Mouse (Mus musculus) kidney, adult 9 months (tissue): ENCODE measurements around the gene Plxna1.

Experiments
- DNase-seq: peaks from one replicate; pipeline ENCODE4 v3.0.0; 2022

Plxna1 gene

DNA sequence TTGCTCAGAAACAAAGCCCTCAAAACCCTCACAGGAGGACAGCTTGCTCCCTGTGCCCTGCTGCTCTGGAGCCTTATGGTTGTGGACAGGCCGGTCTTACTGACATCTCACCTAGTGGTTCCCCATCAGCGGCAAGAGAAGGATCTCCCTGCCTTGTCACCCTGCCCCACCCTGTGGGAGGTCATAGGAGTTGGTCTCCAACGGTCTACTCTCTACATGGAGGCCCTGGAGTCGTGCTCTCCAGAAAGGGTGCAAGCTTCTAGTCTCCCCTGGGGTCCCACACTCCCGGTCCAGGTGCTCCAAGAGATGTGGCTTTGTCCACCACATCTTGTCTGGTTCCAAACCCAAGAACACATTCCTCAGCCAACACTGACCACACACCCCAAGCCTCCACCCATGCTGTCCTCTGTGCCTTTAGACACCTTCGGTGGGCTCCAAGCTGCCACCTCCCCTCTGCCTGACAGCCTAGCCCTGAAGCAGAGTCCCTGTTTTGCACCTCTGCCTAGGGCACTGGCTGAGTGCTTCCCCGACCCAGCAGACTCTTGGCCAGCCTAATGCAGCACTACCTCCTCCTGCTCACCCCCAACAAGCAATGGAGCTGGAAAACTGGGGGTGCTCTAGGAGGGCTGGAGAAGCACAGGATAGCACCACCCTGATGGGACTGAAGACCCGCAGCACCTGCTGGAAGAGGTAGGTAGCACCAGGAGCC is 1.6 kb downstream of the Plxna1 start:
- no peak for DNase-seq

DNA sequence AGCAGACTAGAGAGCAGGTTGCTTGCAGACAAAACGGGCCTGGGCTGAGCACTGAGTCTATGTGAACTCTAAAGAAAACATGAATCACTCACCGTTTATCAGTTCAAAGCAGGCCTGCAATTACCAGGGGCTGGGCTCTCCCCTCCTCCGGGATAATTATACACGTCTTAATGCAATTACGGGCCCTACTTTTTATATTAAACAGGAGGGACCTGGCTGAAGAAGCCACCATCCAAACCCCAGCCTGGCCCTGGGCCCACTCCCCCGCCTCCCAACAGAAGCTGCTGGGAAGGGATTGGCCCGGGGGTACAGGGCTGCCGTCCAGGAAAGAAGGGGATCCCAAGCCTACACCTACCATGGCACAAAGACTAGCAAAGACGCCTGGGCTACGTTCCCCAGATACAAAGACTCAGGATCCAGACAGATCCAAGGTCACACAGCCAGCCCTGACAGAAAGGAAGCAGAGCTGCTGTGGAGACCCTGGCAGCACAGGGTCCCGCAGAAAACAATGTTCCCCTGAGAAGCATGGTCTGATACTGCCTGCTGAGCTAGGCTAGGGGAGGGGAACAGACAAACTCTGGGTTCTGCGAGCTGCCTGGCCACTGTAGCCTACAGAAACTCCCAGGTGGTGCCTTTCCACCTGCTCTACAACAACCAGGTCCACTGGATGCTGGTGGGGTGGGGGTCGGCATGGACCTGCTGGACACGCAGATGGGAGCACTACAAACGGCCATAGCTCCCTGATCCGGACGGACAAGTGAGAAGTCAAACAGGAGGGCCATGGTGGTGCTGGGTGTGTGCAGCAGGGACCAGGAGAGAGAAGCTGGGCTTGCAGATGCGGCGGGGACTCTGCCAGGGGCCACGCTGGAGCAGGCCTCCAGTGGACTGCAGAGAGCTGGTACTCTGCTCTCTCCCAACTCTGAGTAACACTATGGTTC is 2.4 kb downstream of the Plxna1 start:
- no peak for DNase-seq

DNA sequence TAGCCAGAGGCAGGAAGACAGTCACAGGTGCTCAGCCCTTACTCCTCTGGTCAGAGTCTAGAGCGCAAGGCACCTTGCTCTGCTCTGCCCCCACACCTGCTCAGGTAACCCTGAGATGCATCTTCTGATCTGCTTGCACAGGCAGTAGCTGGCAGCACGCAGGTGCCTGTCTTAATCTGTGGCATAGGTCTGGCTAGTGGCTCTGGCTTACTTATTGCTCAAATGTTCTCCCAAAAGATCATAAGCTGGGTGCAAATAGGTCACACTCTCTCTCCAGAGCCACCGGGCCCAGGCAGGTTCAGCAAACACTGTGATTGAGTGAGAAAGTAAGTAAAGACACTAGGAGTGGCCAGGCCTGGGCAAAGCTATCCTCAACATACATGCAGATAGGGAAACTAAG is 3.2 kb downstream of the Plxna1 start:
- DNase-seq: no peak

DNA sequence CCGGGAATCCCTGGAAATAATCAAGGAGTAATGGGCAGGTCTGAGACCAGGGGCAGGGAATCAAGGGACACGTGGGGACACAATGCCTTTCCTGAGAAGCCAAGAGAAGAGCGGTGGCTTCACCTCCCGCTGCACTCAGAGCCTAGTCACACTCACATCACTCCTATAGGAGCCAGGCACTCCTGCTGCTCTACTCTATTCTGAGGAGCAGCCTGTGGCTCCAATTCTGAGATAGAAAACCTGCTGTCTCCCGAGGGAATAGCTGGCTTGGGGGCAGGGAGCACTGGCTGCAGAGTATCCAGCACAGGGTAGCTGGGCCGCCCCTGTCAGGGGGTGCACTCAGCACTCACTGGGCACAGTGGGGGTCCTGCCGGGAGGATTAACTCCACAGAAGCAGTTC is 6.8 kb downstream of the Plxna1 start:
- DNase-seq: no peak

DNA sequence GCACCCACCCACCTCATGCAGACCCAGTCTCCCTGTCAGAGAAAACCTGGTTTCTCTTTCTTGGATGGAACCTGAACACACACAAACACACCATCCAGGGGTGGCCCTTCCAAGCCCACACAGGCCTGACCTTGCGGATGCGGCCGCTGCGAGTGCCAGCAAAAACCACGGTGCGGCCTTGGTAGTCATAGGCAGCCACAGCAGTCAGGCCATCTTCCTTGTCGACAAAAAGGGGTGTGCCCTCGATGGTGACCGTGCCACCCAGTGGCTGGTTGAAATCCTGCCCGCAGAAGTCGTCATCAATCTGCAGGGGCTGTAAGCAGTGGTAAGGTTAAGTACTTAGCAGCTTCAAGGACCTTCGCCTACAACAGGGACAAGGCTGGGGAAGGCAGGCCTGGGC is 7.7 kb downstream of the Plxna1 start:
- DNase-seq: no peak

DNA sequence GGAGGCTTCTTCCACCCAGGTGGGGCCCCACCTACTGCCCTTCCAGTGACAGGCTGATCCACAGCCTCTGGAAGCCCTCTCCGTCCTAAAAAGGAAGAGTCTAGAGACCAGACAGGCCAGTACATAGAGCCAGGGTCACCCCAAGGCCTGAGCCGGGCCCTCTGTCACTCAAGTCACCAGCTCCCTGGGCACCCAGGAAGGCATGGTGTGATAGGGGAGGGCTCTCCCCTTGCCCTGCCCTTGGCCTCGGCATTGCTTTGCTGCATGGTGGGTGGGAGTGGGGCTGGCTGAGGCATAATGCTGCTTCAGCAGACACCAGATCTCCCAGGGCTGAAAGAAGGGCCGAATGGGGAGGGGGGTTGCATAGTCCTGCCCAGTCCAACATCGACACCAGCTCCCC is 8.3 kb downstream of the Plxna1 start:
- DNase-seq: no peak

DNA sequence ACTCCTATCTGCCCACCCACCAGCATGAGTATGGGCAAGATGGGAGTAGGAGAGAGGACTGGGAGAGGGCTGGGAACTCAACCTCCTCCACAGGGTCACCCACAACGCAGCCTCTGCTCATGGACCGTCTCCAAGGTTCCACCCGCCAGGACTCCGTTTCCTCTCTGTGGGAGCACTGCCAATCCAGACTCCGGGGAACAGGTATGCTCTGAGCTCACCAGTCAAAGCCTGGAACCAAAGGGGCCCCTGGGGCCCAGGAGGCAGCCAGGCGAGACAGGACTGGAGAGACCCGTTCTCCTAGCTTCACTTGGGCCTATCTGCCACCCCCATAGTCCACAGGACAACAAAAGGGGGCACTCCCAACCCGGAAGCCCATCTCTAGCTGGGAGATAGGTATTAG is 9.3 kb downstream of the Plxna1 start:
- peak; percentile 67 for DNase-seq

DNA sequence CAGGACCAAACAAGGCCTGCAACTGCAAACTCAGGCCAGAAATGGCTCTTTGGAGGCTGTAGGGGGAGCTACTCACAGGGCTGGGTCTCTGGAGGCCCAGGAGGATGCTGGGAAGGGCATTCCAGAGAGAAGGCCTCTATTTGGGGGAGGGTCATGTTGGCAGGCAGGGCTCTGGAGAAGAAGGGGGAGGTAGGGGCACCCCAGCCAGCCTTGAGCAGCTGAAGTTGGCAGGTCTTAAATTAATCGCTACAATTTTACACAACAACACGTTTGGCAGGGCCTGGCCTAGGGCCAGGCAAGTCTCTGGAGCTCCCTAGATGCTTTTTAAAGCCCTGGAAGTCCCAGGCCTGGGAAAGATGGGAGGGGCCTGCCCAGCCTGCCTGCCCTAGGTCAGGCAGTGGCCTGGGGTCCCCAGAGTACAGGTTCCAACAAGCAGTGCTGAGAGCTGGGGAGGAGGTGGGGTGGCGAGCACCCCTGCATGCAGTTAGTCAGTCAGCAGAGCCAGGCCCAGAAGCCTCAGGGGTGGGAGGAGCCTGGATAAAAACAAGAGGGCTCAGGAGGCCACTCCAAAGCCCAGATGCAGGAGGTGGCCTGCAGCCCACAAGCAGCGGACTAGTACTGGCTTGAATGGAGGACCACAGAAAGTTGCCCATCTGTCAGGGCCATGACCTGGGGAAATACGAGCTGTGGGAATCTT is 10.8 kb downstream of the Plxna1 start:
- peak; percentile 70 for DNase-seq

DNA sequence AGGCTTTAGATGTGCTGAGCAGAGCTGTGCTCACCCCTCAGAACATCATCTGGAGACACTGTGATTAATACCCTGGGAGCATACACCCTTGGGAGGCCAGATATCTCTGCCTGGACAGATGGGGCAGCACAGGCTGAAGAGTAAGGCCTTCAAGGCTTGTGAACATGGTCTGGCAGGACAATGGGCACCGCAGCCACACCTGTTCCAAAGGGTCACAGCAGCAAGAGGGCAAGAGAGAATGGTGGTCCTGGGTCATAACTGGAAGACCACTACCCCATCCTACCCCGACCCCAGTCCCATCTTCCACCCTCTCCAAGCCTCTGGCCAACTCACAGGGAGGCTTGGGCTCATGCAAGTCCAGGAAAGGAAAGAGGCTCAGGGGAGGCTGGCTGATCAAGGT is 11.9 kb downstream of the Plxna1 start:
- no peak for DNase-seq

DNA sequence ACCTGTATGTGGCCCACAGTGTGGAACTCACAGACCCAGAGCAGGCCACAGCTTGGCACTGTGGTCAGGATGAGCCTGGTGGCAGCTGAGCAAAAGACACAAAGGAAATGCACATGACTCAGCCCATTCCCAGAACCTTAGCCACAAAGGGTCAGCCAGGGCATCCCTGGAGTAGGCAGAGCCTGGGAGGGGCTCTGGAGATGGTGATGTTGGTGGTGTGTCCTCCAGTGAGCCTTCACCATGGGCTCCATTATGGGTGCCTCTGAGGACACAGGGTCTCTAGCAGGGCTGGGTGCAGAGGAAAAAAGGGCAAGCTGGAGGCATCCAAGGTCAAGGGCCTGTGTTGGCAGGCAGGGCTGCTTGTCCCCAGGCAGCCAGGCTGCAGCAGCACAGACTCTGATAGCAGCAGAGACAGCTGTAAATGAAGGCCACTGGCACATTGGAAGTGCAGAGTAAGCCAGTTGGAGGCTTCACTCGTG is 12.3 kb downstream of the Plxna1 start:
- DNase-seq: no peak

DNA sequence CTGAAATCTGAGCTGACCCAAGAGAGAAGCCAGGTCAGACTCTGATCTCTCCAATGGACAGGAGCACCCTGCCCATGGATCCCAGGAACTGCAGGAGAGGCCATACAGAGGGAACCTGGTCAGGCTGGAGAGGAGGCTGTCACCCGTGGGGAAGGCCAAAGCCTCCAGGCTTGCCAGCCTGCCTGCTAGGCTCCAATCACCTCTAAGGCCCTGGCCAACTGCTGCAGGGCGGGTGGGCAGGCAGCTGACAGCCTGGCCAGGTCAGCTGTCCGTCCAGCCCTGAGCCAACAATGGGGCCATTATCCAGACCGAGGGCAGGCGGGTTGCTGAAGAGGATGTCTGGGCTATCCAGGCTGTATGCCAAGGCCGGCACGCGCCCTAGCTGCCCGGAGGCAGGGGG is 14.1 kb downstream of the Plxna1 start:
- no peak for DNase-seq

DNA sequence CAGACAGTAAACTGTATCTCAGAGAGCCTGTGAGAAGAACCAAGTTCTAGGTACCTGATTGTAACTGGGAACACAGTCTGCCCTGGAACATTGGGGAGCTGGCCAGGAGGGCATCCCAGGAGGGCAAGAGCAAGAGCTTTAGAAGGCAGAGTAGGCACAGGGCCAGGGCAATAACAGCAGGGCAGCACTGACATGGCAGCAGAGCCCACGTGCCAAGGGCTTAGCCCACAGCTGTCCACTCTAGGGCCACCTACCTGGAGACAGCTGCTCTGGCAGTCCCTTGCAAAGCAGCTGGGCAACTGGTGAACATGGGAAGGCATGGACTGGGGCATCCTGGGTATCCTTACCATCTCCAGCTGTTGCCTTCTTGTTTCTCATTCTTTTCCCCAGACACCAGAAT is 14.6 kb downstream of the Plxna1 start:
- DNase-seq: no peak

DNA sequence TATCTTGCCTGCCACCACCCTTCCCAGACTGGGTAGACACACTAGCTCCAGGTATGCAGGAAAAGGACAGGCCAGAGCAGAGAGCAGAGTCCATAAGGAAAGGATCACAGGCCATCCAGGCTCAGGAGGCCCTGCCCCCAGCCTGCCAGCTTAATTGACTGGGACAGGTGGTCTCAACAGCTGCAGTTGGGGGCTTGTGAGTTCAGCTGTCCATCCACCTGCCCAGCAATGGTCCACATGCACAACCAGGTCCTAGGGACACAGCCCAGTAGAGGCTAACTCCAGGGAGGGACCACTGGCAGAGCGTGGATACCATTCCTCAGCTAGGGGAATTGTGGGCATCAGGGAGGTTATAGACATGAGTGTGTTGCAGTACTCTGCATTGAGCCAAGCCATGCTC is 16.6 kb downstream of the Plxna1 start:
- no peak for DNase-seq

DNA sequence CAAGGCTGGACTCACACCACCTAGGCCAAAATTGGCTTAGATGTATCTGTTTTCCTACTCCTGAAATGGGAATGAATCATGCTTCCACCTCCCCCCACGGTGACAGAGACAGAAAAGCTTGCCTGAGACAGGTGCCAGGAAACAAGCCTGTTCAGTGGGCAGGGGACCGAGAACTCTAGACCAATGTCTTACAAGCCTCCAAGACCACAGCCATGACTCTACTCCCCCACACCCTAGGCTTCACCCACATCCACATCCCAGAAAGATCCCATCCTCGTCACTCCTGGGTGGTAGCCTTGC is 17.0 kb downstream of the Plxna1 start:
- no peak for DNase-seq

DNA sequence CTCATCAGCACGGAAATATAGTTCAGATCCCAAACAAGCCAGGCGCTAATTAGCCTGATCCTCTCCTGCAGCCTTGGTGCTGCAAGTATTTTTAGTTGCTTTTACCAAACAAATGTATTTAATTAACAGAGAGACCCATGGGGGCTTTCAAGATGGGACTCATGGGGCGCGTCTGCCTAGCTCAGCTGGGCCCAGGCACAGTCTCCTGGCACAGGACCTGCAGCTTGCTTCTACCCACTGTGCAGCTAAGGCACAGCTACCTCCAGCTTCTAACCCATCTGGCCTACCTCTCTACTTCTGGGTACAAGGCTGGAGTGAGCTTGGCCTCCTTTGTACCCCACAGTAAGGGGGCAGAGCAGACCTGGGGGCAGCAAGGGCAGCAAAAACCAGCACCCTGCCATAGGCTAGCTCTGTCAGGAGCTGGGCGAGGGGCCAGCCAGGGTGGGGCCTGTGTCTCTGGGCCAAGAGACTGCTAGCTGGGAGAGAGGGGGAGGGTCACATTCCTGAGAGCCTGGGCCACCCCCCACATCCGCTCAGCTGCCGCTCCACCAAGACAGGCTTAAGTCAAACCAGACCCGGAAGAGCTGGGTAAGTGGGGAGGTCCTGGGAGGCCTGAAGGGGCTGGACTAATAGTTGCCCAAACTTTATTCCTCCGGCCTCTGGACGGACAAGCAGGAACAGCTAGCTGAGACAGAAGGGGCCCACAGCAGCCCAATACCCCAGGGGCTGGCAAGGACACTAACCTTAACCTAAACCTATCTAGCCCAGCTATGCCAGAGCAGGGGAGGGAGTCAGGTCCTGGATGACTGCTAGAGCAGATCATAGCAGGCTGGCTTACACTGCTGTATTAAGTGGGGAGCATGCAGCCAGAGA is 17.6 kb downstream of the Plxna1 start:
- DNase-seq: peak; percentile 92

DNA sequence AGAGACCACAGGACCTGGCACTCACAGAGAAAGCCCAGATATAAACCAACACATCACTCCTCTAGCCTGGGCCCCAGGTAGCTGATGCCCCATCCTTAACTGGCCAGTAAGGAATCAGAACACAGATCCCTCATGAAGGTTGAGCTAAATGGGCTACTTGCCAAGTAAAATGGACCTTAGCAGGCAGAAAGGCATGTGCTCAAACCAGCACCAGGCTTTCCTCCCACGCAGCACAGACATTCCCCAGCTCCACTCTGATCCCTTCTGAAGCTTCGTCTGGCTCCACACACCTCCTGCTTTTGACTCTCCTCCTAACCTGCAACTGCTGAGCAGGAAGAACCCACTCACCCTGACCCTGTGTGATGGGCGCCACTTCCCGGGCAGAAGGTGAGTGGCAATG is 20.4 kb downstream of the Plxna1 start:
- DNase-seq: no peak

DNA sequence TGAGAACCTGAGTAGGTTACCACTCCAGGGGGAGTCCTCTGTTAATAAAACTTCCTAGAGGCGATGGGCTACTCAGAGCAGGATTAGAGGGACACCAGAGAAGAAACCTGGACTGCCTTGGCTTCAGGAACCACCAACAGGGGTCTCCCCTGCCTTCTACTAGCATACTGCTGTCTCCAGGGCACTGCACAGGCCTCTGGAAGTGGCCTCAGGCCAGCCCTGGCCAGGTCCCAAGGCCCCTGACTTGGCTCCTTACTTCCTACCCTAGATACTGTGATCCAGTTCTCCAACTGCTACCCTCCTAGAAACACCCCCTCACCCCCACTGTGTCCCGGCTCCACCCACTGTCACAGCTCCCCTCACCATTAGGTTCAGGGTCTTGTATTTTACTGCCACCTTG is 23.0 kb downstream of the Plxna1 start:
- peak; percentile 39 for DNase-seq

DNA sequence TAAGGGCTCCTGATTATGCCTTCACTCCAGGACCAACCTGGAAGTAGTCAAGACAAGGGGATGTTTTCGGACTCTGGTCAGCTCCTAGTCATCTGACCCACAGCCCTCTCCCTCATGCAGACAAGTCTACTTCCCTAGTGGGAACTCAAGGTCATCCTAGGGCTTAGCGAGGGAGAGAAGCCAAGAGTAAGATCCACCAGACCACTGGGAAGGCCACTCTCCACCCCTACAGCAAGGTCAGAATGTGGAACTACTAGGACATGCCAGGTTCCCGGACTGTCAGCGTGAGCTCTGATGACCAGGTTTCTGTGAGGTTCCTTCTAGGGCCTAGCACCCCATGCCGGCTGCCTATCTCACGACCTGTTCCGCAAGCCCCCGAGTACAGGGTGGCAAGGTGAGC is 23.7 kb downstream of the Plxna1 start:
- DNase-seq: no peak

DNA sequence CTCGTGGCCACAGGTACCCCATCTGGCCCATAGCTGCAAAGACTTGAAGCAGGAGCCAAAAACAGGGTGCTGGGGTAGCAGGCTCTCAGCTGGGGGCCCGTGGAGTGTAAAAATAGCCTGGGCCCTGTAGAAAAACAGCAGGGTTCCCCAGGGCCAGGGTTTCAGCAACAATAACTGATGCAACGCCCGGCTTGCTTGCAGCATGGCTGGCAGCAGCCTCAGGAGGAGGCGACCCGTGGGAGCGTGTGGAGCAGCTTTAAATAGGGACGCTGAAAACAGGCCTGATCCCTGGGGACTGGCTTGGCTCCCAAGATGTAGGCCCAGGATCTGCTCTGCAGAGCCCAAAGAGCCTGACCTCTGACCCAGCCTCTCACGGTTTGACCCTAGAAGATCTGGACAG is 24.8 kb downstream of the Plxna1 start:
- DNase-seq: no peak

DNA sequence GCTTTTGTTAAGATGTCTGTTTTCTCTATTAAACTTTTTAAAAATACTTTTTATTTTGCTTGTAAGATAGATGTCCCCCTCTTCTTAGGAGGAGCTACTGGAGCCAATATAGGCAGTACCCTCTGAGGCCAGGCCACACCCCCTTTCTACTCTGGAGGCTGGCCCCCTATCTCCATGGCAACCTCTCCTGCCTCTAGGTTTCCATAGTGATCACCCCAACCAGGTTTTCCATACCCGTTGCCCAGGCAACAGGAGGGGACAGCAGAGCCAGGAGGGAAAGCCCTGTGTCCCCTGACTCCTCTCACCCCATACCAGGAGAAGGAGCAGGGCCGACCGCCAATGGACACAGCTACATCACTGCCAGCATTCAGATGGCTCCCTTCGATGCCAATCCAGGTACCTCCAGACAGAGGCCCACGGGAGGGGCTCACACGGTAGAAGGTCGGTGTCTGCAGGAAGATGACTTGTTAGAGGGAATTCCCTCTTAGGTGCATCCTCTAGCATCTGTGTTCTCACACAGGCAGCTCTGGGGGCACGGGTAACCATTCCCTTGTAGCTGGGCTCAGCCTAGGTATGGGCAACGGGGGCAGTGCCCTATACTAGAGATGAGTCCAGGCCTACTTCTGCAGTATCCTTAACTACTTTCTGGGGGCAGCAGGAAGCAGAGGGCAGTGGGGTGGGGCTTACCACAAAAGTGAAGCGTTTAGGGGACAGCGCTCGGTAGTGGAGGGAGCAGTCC is 28.3 kb downstream of the Plxna1 start:
- no peak for DNase-seq

DNA sequence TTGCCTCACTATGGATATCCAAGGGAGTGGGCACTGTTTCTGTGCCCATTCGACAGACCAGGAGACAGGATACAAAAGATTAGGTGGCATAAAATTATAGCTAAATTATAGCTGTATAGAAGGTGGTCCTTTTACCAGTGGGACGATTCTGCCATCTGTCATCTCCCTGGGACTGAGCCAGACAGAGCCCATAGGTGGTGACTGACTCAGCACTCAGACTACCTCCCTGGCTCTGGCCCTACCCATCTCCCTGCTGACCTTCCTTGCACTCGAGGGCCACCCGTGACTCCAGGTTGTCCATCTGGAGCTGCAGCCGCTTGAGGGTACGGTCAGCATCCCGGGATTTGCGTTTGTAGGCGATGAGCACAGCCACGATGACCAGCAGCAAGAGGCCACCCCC is 31.5 kb downstream of the Plxna1 start:
- DNase-seq: no peak

DNA sequence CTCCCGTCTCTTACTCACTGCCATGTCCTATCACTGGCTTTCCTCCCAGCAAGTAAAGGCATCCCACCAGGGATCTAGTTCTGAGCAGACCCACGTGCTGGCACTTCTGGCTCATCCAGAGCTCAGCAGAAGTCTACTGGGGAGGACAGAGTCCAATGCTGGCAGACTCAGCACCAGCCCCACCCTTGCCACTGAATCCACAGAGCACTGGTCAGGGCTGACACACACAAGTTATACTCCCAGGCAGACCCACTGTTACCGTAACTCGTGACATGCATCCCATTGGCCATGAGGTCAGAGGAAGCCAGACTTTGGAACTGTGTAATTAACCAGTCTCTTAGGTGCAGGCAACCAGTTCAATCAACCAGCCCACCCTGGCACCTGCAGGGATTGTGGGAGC is 33.8 kb downstream of the Plxna1 start:
- DNase-seq: peak; percentile 54
